Mouse (Mus musculus) kidney, adult 2 months (tissue): ENCODE results near the gene Pgp.

Experiments
- CTCF ChIP-seq: fragments of 200-500 bp; conservative IDR thresholded peaks from 2 replicates; pipeline ENCODE4 v1.5.1; 2011; ENCODE audit warnings: low read depth, mild to moderate bottlenecking, control low read depth, low read length, moderate library complexity, mixed read lengths; ENCODE audit not compliant: insufficient read depth, insufficient read length
- POLR2A ChIP-seq: fragments of 200-500 bp; IDR thresholded peaks from one replicate; pipeline ENCODE4 v1.6.1; 2011; ENCODE audit warnings: low read depth, low read length, control low read depth

GRCm38 (mm10) chr17:24442632-24443155 lies 27.5 kb upstream of the Pgp start, which contains the start of gene Dnase1l2:
- TF ChIP-seq CTCF (no peak), POLR2A (no peak)
